Mouse (Mus musculus): ENCODE measurements around the gene Casr. TPM values are rescaled to one million over a fixed set of nuclear protein-coding genes. Genes with fewer than 3 reads are reported as not detected.

The Casr gene
- polyA plus RNA-seq, 1 experiment, result 0.31 TPM

- H3K4me3 ChIP-seq (ENCODE audit: insufficient read depth, low read length), result no peak overlapping the region
- TF ChIP-seq POLR2A (IDR thresholded peaks at IDR 0.05; ENCODE audit: extremely low read depth, insufficient read depth, low read length) (no peak), CTCF (IDR thresholded peaks at IDR 0.05; ENCODE audit: extremely low read depth, insufficient read depth, low read length) (no peak)
- peaks cover 2% of the 10 kb centered on the region; the same call in 1 of the 2 replicates for H3K4me1 ChIP-seq (ENCODE audit: control insufficient read depth, insufficient read depth, low read length)
- no peak overlapping the region for H3K27ac ChIP-seq (ENCODE audit: insufficient read depth, low read length)
These were observed 33.1 kb downstream of the Casr start for GRCm38 (mm10) chr16:36528822-36529221.

GRCm38 (mm10) chr16:36526596-36527282 is 35.2 kb downstream of the Casr start:
- no peak overlapping the region for H3K4me3 ChIP-seq (ENCODE audit: insufficient read depth, low read length)
- H3K27ac ChIP-seq (ENCODE audit: insufficient read depth, low read length), result no peak overlapping the region
- peaks cover 2% of the 10 kb centered on the region; the same call in 1 of the 2 replicates for H3K4me1 ChIP-seq (ENCODE audit: control insufficient read depth, insufficient read depth, low read length)
- TF ChIP-seq POLR2A (IDR thresholded peaks at IDR 0.05; ENCODE audit: extremely low read depth, insufficient read depth, low read length) (no peak), CTCF (IDR thresholded peaks at IDR 0.05; ENCODE audit: extremely low read depth, insufficient read depth, low read length) (no peak)

- TF ChIP-seq POLR2A (IDR thresholded peaks at IDR 0.05; ENCODE audit: extremely low read depth, insufficient read depth, low read length) (no peak), CTCF (IDR thresholded peaks at IDR 0.05; ENCODE audit: extremely low read depth, insufficient read depth, low read length) (no peak)
- no peak overlapping the region for H3K27ac ChIP-seq (ENCODE audit: insufficient read depth, low read length)
- H3K4me3 ChIP-seq (ENCODE audit: insufficient read depth, low read length), result no peak overlapping the region
These were observed 38.8 kb downstream of the Casr start for GRCm38 (mm10) chr16:36523095-36523494.

GRCm38 (mm10) chr16:36516355-36516754 is 45.6 kb downstream of the Casr start:
- TF ChIP-seq POLR2A (IDR thresholded peaks at IDR 0.05; ENCODE audit: extremely low read depth, insufficient read depth, low read length), result no peak
- no peak for TF ChIP-seq CTCF (IDR thresholded peaks at IDR 0.05; ENCODE audit: extremely low read depth, insufficient read depth, low read length)
- H3K4me1 ChIP-seq (ENCODE audit: control insufficient read depth, insufficient read depth, low read length), result no peaks in the 10 kb centered on the region
- H3K27ac ChIP-seq (ENCODE audit: insufficient read depth, low read length), result no peak overlapping the region

More at GRCm38 (mm10) chr16:36523095-36523494, 38.8 kb downstream of the Casr start:
- H3K4me1 ChIP-seq (ENCODE audit: control insufficient read depth, insufficient read depth, low read length), result no peaks in the 10 kb centered on the region

GRCm38 (mm10) chr16:36507300-36507699 is 54.6 kb downstream of the Casr start:
- TF ChIP-seq POLR2A (IDR thresholded peaks at IDR 0.05; ENCODE audit: extremely low read depth, insufficient read depth, low read length), result no peak
- no peak for TF ChIP-seq CTCF (IDR thresholded peaks at IDR 0.05; ENCODE audit: extremely low read depth, insufficient read depth, low read length)
- Histone ChIP-seq H3K4me3 (ENCODE audit: insufficient read depth, low read length) (no peak overlapping the region), H3K27ac (ENCODE audit: insufficient read depth, low read length) (no peak overlapping the region), H3K4me1 (ENCODE audit: control insufficient read depth, insufficient read depth, low read length) (no peaks in the 10 kb centered on the region)

More at GRCm38 (mm10) chr16:36516355-36516754, 45.6 kb downstream of the Casr start:
- H3K4me3 ChIP-seq (ENCODE audit: insufficient read depth, low read length), result no peak overlapping the region

GRCm38 (mm10) chr16:36506827-36507226 is 55.1 kb downstream of the Casr start:
- H3K4me1 ChIP-seq (ENCODE audit: control insufficient read depth, insufficient read depth, low read length), result no peaks in the 10 kb centered on the region
- no peak overlapping the region for H3K4me3 ChIP-seq (ENCODE audit: insufficient read depth, low read length)
- TF ChIP-seq POLR2A (IDR thresholded peaks at IDR 0.05; ENCODE audit: extremely low read depth, insufficient read depth, low read length) (no peak), CTCF (IDR thresholded peaks at IDR 0.05; ENCODE audit: extremely low read depth, insufficient read depth, low read length) (no peak)
- H3K27ac ChIP-seq (ENCODE audit: insufficient read depth, low read length), result no peak overlapping the region

- H3K4me3 ChIP-seq (ENCODE audit: insufficient read depth, low read length), result no peak overlapping the region
- H3K4me1 ChIP-seq (ENCODE audit: control insufficient read depth, insufficient read depth, low read length), result no peaks in the 10 kb centered on the region
- no peak overlapping the region for H3K27ac ChIP-seq (ENCODE audit: insufficient read depth, low read length)
- 0 out of 2 replicates have a peak, but pooled peaks have one; percentile 0 for TF ChIP-seq CTCF (IDR thresholded peaks at IDR 0.05; ENCODE audit: extremely low read depth, insufficient read depth, low read length)
- TF ChIP-seq POLR2A (IDR thresholded peaks at IDR 0.05; ENCODE audit: extremely low read depth, insufficient read depth, low read length), result no peak
These were observed 56.0 kb downstream of the Casr start for GRCm38 (mm10) chr16:36505913-36506312.

GRCm38 (mm10) chr16:36505134-36505533 is 56.8 kb downstream of the Casr start:
- no peak for TF ChIP-seq POLR2A (IDR thresholded peaks at IDR 0.05; ENCODE audit: extremely low read depth, insufficient read depth, low read length)
- no peak for TF ChIP-seq CTCF (IDR thresholded peaks at IDR 0.05; ENCODE audit: extremely low read depth, insufficient read depth, low read length)
- no peak overlapping the region for H3K27ac ChIP-seq (ENCODE audit: insufficient read depth, low read length)
- no peaks in the 10 kb centered on the region for H3K4me1 ChIP-seq (ENCODE audit: control insufficient read depth, insufficient read depth, low read length)
- H3K4me3 ChIP-seq (ENCODE audit: insufficient read depth, low read length), result no peak overlapping the region

- Histone ChIP-seq H3K4me3 (ENCODE audit: insufficient read depth, low read length) (no peak overlapping the region), H3K4me1 (ENCODE audit: control insufficient read depth, insufficient read depth, low read length) (no peaks in the 10 kb centered on the region), H3K27ac (ENCODE audit: insufficient read depth, low read length) (no peak overlapping the region)
- TF ChIP-seq POLR2A (IDR thresholded peaks at IDR 0.05; ENCODE audit: extremely low read depth, insufficient read depth, low read length), result no peak
- no peak for TF ChIP-seq CTCF (IDR thresholded peaks at IDR 0.05; ENCODE audit: extremely low read depth, insufficient read depth, low read length)
These were observed 59.7 kb downstream of the Casr start for GRCm38 (mm10) chr16:36502286-36502685.

- H3K4me1 ChIP-seq (ENCODE audit: control insufficient read depth, insufficient read depth, low read length), result no peaks in the 10 kb centered on the region
- H3K4me3 ChIP-seq (ENCODE audit: insufficient read depth, low read length), result no peak overlapping the region
- TF ChIP-seq CTCF (IDR thresholded peaks at IDR 0.05; ENCODE audit: extremely low read depth, insufficient read depth, low read length) (no peak), POLR2A (IDR thresholded peaks at IDR 0.05; ENCODE audit: extremely low read depth, insufficient read depth, low read length) (no peak)
- no peak overlapping the region for H3K27ac ChIP-seq (ENCODE audit: insufficient read depth, low read length)
These were observed 69.5 kb downstream of the Casr start for GRCm38 (mm10) chr16:36492420-36492819.

All from cortical plate, adult 2 months (tissue).